Mouse (Mus musculus) MEL (cell line): ENCODE data around the gene Nabp2. TPM values are rescaled to one million over a fixed set of nuclear protein-coding genes. Genes with fewer than 3 reads are reported as not detected.

ENCODE experiments used
- DNase-seq: peaks from one replicate; pipeline ENCODE4 v3.0.0; 2011; ENCODE audit warnings: low read depth, low spot score
- H3K27ac ChIP-seq: 2 replicates; pipeline ENCODE4 v1.5.1; 2012; ENCODE audit warnings: low read depth, mild to moderate bottlenecking, control low read depth, low read length, moderate library complexity; ENCODE audit not compliant: control insufficient read depth
- H3K27me3 ChIP-seq, 2 experiments: fragments of 150-350 bp in 1 of 2; sonication (generic) in 1 of 2; 2 replicates each; pipeline ENCODE4 v1.6.1; 2012; ENCODE audit warnings: low read length in 2 of 2, mild to moderate bottlenecking in 2 of 2, improper control_type of control experiment in 1 of 2, moderate library complexity in 1 of 2; ENCODE audit not compliant: insufficient read depth in 2 of 2, control insufficient read depth in 1 of 2
- H3K36me3 ChIP-seq, 2 experiments: 2 replicates each; pipeline ENCODE4 v1.6.1; 2012 to 2014; ENCODE audit warnings: low read length in 2 of 2, improper control_type of control experiment in 1 of 2, inconsistent platforms in 1 of 2, mild to moderate bottlenecking in 1 of 2; ENCODE audit not compliant: insufficient read depth in 2 of 2, control insufficient read depth in 1 of 2
- H3K4me1 ChIP-seq, 2 experiments: fragments of 150-350 bp in 1 of 2; sonication (generic) in 1 of 2; 2 replicates each; pipeline ENCODE4 v1.6.1; 2012; ENCODE audit warnings: low read length in 2 of 2, improper control_type of control experiment in 1 of 2, mild to moderate bottlenecking in 1 of 2; ENCODE audit not compliant: insufficient read depth in 2 of 2, control insufficient read depth in 1 of 2
- H3K4me3 ChIP-seq, 2 experiments: fragments of 150-350 bp in 1 of 2; sonication (generic) in 1 of 2; 2 replicates each; pipeline ENCODE4 v1.5.1; 2012; ENCODE audit warnings: low read depth in 2 of 2, low read length in 2 of 2, mild to moderate bottlenecking in 2 of 2, moderate library complexity in 2 of 2, control low read depth in 1 of 2, improper control_type of control experiment in 1 of 2; ENCODE audit not compliant: control insufficient read depth in 1 of 2, insufficient read depth in 1 of 2
- H3K79me2 ChIP-seq: 2 replicates; pipeline ENCODE4 v1.6.1; 2012; ENCODE audit warnings: mild to moderate bottlenecking, low read length, moderate library complexity; ENCODE audit not compliant: control insufficient read depth, poor library complexity, insufficient read depth
- H3K9ac ChIP-seq: 2 replicates; pipeline ENCODE4 v1.6.1; 2012; ENCODE audit warnings: low read depth, mild to moderate bottlenecking, control low read depth, low read length, moderate library complexity; ENCODE audit not compliant: control insufficient read depth, poor library complexity, severe bottlenecking
- H3K9me3 ChIP-seq: fragments of 150-350 bp; sonication (generic); replicated peaks from 2 replicates; pipeline ENCODE4 v1.6.1; 2012; ENCODE audit warnings: mild to moderate bottlenecking, low read length, improper control_type of control experiment, moderate library complexity; ENCODE audit not compliant: insufficient read depth
- BHLHE40 ChIP-seq: IDR thresholded peaks from 2 replicates; pipeline ENCODE4 v1.6.1; 2012; ENCODE audit warnings: low read depth, mild to moderate bottlenecking, inconsistent platforms, low read length, improper control_type of control experiment, borderline replicate concordance
- CHD1 ChIP-seq: IDR thresholded peaks from 2 replicates; pipeline ENCODE4 v1.6.1; 2012; ENCODE audit warnings: low read depth, mild to moderate bottlenecking, inconsistent platforms, low read length, improper control_type of control experiment
- CTCF ChIP-seq, 3 experiments: IDR thresholded peaks in 2 of 3; conservative IDR thresholded peaks in 1 of 3; 2 replicates each; pipeline ENCODE4 v1.5.1; 2011 to 2012; ENCODE audit warnings: low read length in 3 of 3, low read depth in 2 of 3, mild to moderate bottlenecking in 2 of 3, improper control_type of control experiment in 1 of 3, inconsistent platforms in 1 of 3, mixed read lengths in 1 of 3, moderate library complexity in 1 of 3; ENCODE audit not compliant: control insufficient read depth in 1 of 3, insufficient read depth in 1 of 3, poor library complexity in 1 of 3, severe bottlenecking in 1 of 3
- GATA1 ChIP-seq: IDR thresholded peaks from 2 replicates; pipeline ENCODE4 v1.6.1; 2011; ENCODE audit warnings: low read depth, low read length, improper control_type of control experiment
- JUND ChIP-seq: IDR thresholded peaks from 2 replicates; pipeline ENCODE4 v1.6.1; 2011; ENCODE audit warnings: low read depth, mild to moderate bottlenecking, improper control_type of control experiment, low read length
- MAFK ChIP-seq: IDR thresholded peaks from 2 replicates; pipeline ENCODE4 v1.6.1; 2011; ENCODE audit warnings: low read depth, mild to moderate bottlenecking, low read length, improper control_type of control experiment, borderline replicate concordance
- MAZ ChIP-seq: IDR thresholded peaks from 2 replicates; pipeline ENCODE4 v1.6.1; 2012; ENCODE audit warnings: low read depth, mild to moderate bottlenecking, inconsistent platforms, low read length, improper control_type of control experiment
- MEF2A ChIP-seq: IDR thresholded peaks from 2 replicates; pipeline ENCODE4 v1.6.1; 2014; ENCODE audit warnings: low read depth, mild to moderate bottlenecking, inconsistent platforms, low read length, improper control_type of control experiment; ENCODE audit not compliant: poor library complexity, insufficient replicate concordance, severe bottlenecking; ENCODE audit errors: extremely low read depth
- MXI1 ChIP-seq: IDR thresholded peaks from 2 replicates; pipeline ENCODE4 v1.6.1; 2011; ENCODE audit warnings: mild to moderate bottlenecking, low read depth, low read length, improper control_type of control experiment
- MYC ChIP-seq: IDR thresholded peaks from 2 replicates; pipeline ENCODE4 v1.6.1; 2011; ENCODE audit warnings: low read depth, mild to moderate bottlenecking, low read length, improper control_type of control experiment, moderate library complexity
- POLR2AphosphoS2 ChIP-seq: IDR thresholded peaks from 2 replicates; pipeline ENCODE4 v1.6.1; 2011; ENCODE audit warnings: low read length, improper control_type of control experiment
- SIN3A ChIP-seq: IDR thresholded peaks from 2 replicates; pipeline ENCODE4 v1.6.1; 2012; ENCODE audit warnings: low read length, improper control_type of control experiment, inconsistent platforms
- SMC3 ChIP-seq: IDR thresholded peaks from 2 replicates; pipeline ENCODE4 v1.6.1; 2011; ENCODE audit warnings: low read depth, low read length, improper control_type of control experiment
- UBTF ChIP-seq: IDR thresholded peaks from 2 replicates; pipeline ENCODE4 v1.6.1; 2012; ENCODE audit warnings: low read depth, mild to moderate bottlenecking, inconsistent platforms, low read length, improper control_type of control experiment, moderate library complexity, borderline replicate concordance; ENCODE audit not compliant: insufficient read depth
- ZC3H11A ChIP-seq: IDR thresholded peaks from 2 replicates; pipeline ENCODE4 v1.6.1; 2012; ENCODE audit warnings: low read depth, mild to moderate bottlenecking, inconsistent platforms, low read length, improper control_type of control experiment
- ZMIZ1 ChIP-seq: IDR thresholded peaks from 2 replicates; pipeline ENCODE4 v1.6.1; 2012; ENCODE audit warnings: low read depth, mild to moderate bottlenecking, inconsistent platforms, low read length, improper control_type of control experiment, moderate library complexity
- ZNF384 ChIP-seq: IDR thresholded peaks from 2 replicates; pipeline ENCODE4 v1.6.1; 2012; ENCODE audit warnings: low read depth, mild to moderate bottlenecking, inconsistent platforms, low read length, improper control_type of control experiment
- polyA plus RNA-seq, 2 experiments: library from polyadenylated mRNA; stranded (reverse) in 1 of 2; unstranded in 1 of 2; fragments of >175 nt in 1 of 2; fragments of >200 nt in 1 of 2; gene quantifications; 2 replicates each; pipeline versions ENCODE4 v1.2.1 to v1.2.4; 2012; ENCODE audit warnings: low replicate concordance in 2 of 2, low read depth in 1 of 2; ENCODE audit not compliant: insufficient read length in 2 of 2, insufficient read depth in 1 of 2, missing spikeins in 1 of 2
- total RNA-seq: library from RNA; depleted of rRNA; stranded (reverse); fragments of 300-350 nt; gene quantifications from 2 replicates; pipeline ENCODE4 v1.2.3, GENCODE M21; 2012

The Nabp2 gene
- total and polyA plus RNA-seq, 3 experiments: 33.7 to 249 (median 166) TPM

DNA sequence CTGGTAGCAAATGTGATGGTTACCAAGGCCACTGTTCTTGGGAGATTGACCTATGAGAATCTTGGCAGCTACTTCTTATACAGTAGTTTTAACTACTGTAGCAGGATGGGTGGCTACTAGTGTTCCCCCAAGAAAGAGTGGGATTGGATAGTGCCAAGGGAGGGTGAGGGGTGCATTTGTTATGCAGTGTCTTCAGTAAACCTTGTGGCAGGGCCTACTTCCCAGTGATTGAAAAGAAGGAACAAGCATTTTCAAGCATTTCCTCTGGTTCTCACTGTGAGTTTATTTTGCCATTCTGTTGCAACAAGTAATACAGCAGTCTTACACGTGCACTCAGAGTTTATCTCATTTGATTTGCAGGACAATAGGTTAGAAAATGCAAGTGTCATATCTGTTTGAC, 1.3 kb upstream of the Nabp2 start:
- H3K27ac ChIP-seq: 0 out of 2 replicates have a peak overlapping the region, but pooled peaks have one; percentile 9
- H3K9ac ChIP-seq: peak overlapping the region; percentile 88

DNA sequence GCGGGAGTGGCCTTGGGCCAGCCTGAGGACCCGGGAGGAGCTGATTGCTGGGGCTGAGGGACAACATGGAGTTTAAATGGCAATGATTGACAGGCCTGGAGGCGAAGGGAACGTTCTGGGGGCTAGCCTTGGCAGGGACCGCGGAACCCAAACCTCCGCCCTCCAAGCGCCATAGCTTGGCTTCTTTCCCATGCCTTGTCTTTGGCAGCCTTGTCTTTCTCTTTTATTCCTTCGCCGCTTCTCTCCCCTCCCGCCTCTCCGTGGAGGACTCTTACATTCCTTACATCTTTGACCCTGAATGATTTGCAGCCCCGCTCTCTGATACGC, 726 bp upstream of the Nabp2 start:
- no peaks in the 10 kb centered on the region for H3K27me3 ChIP-seq
- peak overlapping the region; percentile 88 for H3K9ac ChIP-seq
- TF ChIP-seq ZC3H11A: no peak
- no peak for TF ChIP-seq CHD1
- TF ChIP-seq MYC: no peak
- TF ChIP-seq POLR2AphosphoS2: no peak
- no peak for TF ChIP-seq MEF2A
- no peak for TF ChIP-seq CTCF (IDR thresholded peaks at IDR 0.05 in 2 of 3, conservative IDR thresholded peaks at IDR 0.05 in 1 of 3; ENCODE audit: control insufficient read depth in 1 of 3, insufficient read depth in 1 of 3, low read depth in 2 of 3, low read length in 3 of 3, poor library complexity in 1 of 3, severe bottlenecking in 1 of 3)
- no peak for TF ChIP-seq UBTF
- no peak for TF ChIP-seq SMC3
- TF ChIP-seq ZMIZ1: no peak
- no peak for TF ChIP-seq JUND
- TF ChIP-seq MXI1: no peak
- TF ChIP-seq GATA1: no peak
- TF ChIP-seq ZNF384: no peak
- no peak for TF ChIP-seq MAZ
- peak overlapping the region; percentile 79 to 91 for H3K4me3 ChIP-seq
- peaks cover 32% of the 10 kb centered on the region for H3K79me2 ChIP-seq
- no peaks in the 10 kb centered on the region for H3K9me3 ChIP-seq
- H3K36me3 ChIP-seq: peaks cover 2 to 9% of the 10 kb centered on the region in 2 experiments
- peaks cover 0 to 8% of the 10 kb centered on the region in 2 experiments; a peak in 2 of 4 replicates for H3K4me1 ChIP-seq
- no peak for DNase-seq
- peak overlapping the region; percentile 51 for H3K27ac ChIP-seq

More for the DNA sequence above, 1.3 kb upstream of the Nabp2 start:
- Histone ChIP-seq H3K36me3 (peaks cover 2 to 9% of the 10 kb centered on the region in 2 experiments), H3K27me3 (no peaks in the 10 kb centered on the region), H3K4me1 (peaks cover 0 to 8% of the 10 kb centered on the region in 2 experiments; a peak in 2 of 4 replicates), H3K4me3 (peak overlapping the region; percentile 79 to 91), H3K79me2 (peaks cover 32% of the 10 kb centered on the region), H3K9me3 (no peaks in the 10 kb centered on the region)
- DNase-seq: peak; percentile 51
- no peak for TF ChIP-seq MAFK
- TF ChIP-seq MYC: 0 out of 2 replicates have a peak, but pooled peaks have one; percentile 36
- TF ChIP-seq BHLHE40: peak; percentile 49; the same call in 1 of the 2 replicates
- TF ChIP-seq MXI1: peak; percentile 74; the same call in 1 of the 2 replicates
- peak; percentile 28 for TF ChIP-seq SIN3A
